Mouse (Mus musculus): ENCODE measurements at regions not wholly inside any gene's neighbourhood (a gene's known extent, or its start where the extent isn't known, plus 50 kb on each side); places are given as distances from the start of the nearest gene placed in this dataset.

GRCm38 (mm10) chr10:17653325-17653724 is 69.7 kb upstream of the Cited2 start:
- TF ChIP-seq CTCF (IDR thresholded peaks at IDR 0.05; ENCODE audit: low read depth, low read length), result no peak
- TF ChIP-seq EP300 (IDR thresholded peaks at IDR 0.05; ENCODE audit: insufficient read depth, low read depth, low read length), result no peak
- no peak for TF ChIP-seq POLR2A (IDR thresholded peaks at IDR 0.05; ENCODE audit: insufficient read depth, low read length)

All from ES-Bruce4 (cell line).